9 mouse cellular contexts compared by ENCODE assay signal in genomic region chr5:98328848-98329624, GRCm38 (mm10). TPM values are rescaled to one million over a fixed set of nuclear protein-coding genes. Genes with fewer than 3 reads are reported as not detected.
DNase-seq lines count a peak whose midpoint lies in the region; ATAC-seq and TF ChIP-seq lines count a peak whose summit lies in the region.
"Had no signal": no experiment of that assay in that cellular context is flagged by ENCODE, and none has a peak within 500 bp of the region (broad histone marks: within the 10 kb centered on the region; RNA-seq: fewer than 3 reads in every experiment).

TSS of gene Cfap299 (plus strand) at chr5:98329304.

- no peak for TF ChIP-seq POLR2A in bone marrow, adult 2 months (IDR thresholded peaks at IDR 0.05; ENCODE audit: borderline replicate concordance, control insufficient read depth, low read depth, low read length)
- no peak for TF ChIP-seq POLR2A in embryonic fibroblast, embryonic 13.5 days (IDR thresholded peaks at IDR 0.05; ENCODE audit: low read depth, low read length)
- TF ChIP-seq POLR2A in myocyte (IDR thresholded peaks at IDR 0.05; ENCODE audit: insufficient read length, low read depth): no peak

- peak within 1 kb of the TSS; percentile 81 for H3K4me2 ChIP-seq in heart, embryonic 12.5 days
- H3K4me2 ChIP-seq in kidney, embryonic 16.5 days (replicated peaks; ENCODE audit: low read depth, low read length): peak within 1 kb of the TSS; percentile 62
- H3K4me2 ChIP-seq in myocyte (ENCODE audit: low read depth): peak within 1 kb of the TSS; percentile 81

- peak; percentile 76 for TF ChIP-seq CTCF in bone marrow, adult 2 months (IDR thresholded peaks at IDR 0.05; ENCODE audit: control insufficient read depth, insufficient read depth, low read length)
- peak; percentile 90 for TF ChIP-seq CTCF in embryonic fibroblast, embryonic 13.5 days (IDR thresholded peaks at IDR 0.05; ENCODE audit: borderline replicate concordance, insufficient read depth, low read length)

- no peaks in the 10 kb centered on the region for H3K4me1 ChIP-seq in bone marrow, adult 2 months (ENCODE audit: control insufficient read depth, insufficient read depth, low read length)
- H3K4me1 ChIP-seq in embryonic fibroblast, embryonic 13.5 days (ENCODE audit: control insufficient read depth, insufficient read depth, low read length): no peaks in the 10 kb centered on the region
- H3K4me1 ChIP-seq in heart, embryonic 12.5 days (replicated peaks): no peaks in the 10 kb centered on the region
- peaks cover 4% of the 10 kb centered on the region; the same call in 1 of the 2 replicates for H3K4me1 ChIP-seq in kidney, embryonic 16.5 days (ENCODE audit: insufficient read depth, low read length)

- H3ac ChIP-seq in myocyte (ENCODE audit: control insufficient read depth, insufficient read length): no peak within 1 kb of the TSS

- 2% methylated on average over 46 of the region's 46 CpGs for WGBS in bone marrow, adult 2 months
- WGBS in heart, embryonic 12.5 days: 3% methylated on average over 46 of the region's 46 CpGs
- WGBS in kidney, embryonic 16.5 days: 1% methylated on average over 46 of the region's 46 CpGs

- no peak within 1 kb of the TSS for H3K27ac ChIP-seq in bone marrow, adult 2 months (ENCODE audit: control insufficient read depth, insufficient read depth, low read depth, low read length, poor library complexity)
- H3K27ac ChIP-seq in embryonic fibroblast, embryonic 13.5 days (ENCODE audit: insufficient read depth, low read length): no peak within 1 kb of the TSS
- H3K27ac ChIP-seq in heart, embryonic 12.5 days (ENCODE audit: poor library complexity, severe bottlenecking): no peak within 1 kb of the TSS
- no peak within 1 kb of the TSS for H3K27ac ChIP-seq in kidney, embryonic 16.5 days (ENCODE audit: low read length)

- peak; percentile 13 for DNase-seq in 3134 (ENCODE audit: extremely low read depth, insufficient read length, low spot score)
- peak; percentile 70 for DNase-seq in liver
- peak; percentile 51 to 87 for DNase-seq in spleen, postnatal 4 days (ENCODE audit: low spot score in 2 of 2)

- H3K36me3 ChIP-seq in heart, embryonic 12.5 days: no peaks in the 10 kb centered on the region
- H3K36me3 ChIP-seq in kidney, embryonic 16.5 days (ENCODE audit: insufficient read depth, low read length): no peaks in the 10 kb centered on the region
- H3K36me3 ChIP-seq in myocyte (ENCODE audit: control insufficient read depth, insufficient read depth): no peaks in the 10 kb centered on the region
- H3K36me3 ChIP-seq: G1E had no signal

- H3K79me2 ChIP-seq in myocyte (ENCODE audit: control insufficient read depth, insufficient read depth): no peaks in the 10 kb centered on the region

- no peaks in the 10 kb centered on the region; the same call in 1 of the 2 replicates for H3K9me3 ChIP-seq in heart, embryonic 12.5 days (replicated peaks)
- H3K9me3 ChIP-seq in kidney, embryonic 16.5 days (ENCODE audit: low read length): no peaks in the 10 kb centered on the region

- H3K4me3 ChIP-seq in bone marrow, adult 2 months (replicated peaks; ENCODE audit: control insufficient read depth, low read depth, low read length): peak within 1 kb of the TSS; percentile 81
- H3K4me3 ChIP-seq in embryonic fibroblast, embryonic 13.5 days (ENCODE audit: insufficient read depth, low read length): peak within 1 kb of the TSS; percentile 51
- H3K4me3 ChIP-seq in heart, embryonic 12.5 days: peak within 1 kb of the TSS; percentile 82
- peak within 1 kb of the TSS; percentile 61 for H3K4me3 ChIP-seq in kidney, embryonic 16.5 days (ENCODE audit: low read length)
- H3K4me3 ChIP-seq in myocyte: peak within 1 kb of the TSS; percentile 29

- H3K27me3 ChIP-seq in heart, embryonic 12.5 days (replicated peaks): peaks cover 7% of the 10 kb centered on the region
- peaks cover 14% of the 10 kb centered on the region for H3K27me3 ChIP-seq in kidney, embryonic 16.5 days (ENCODE audit: insufficient read depth, low read length)
- no peaks in the 10 kb centered on the region for H3K27me3 ChIP-seq in myocyte (ENCODE audit: control insufficient read depth, insufficient read depth, insufficient read length)

- peak; percentile 87 for ATAC-seq in heart, embryonic 12.5 days (ENCODE audit: insufficient number of reproducible peaks, low FRiP score)
- peak; percentile 99 for ATAC-seq in kidney, embryonic 16.5 days (ENCODE audit: low FRiP score, low TSS enrichment)

- H3K9ac ChIP-seq in heart, embryonic 12.5 days: peak within 1 kb of the TSS; percentile 46
- peak within 1 kb of the TSS; percentile 14 for H3K9ac ChIP-seq in kidney, embryonic 16.5 days (replicated peaks; ENCODE audit: low read length)

TF ChIP-seq in myocyte, 11 proteins besides CTCF, POLR2A, EP300 and RAD21:
- TF ChIP-seq MYOG (IDR thresholded peaks at IDR 0.05; ENCODE audit: control insufficient read depth in 1 of 3, insufficient read depth in 1 of 3, insufficient read length in 2 of 3, low read depth in 2 of 3): peak in 2 of 3 experiments; percentile 11 to 25
- TF ChIP-seq POLR2AphosphoS2 (IDR thresholded peaks at IDR 0.05; ENCODE audit: insufficient read length, low read depth): no peak

RNA-seq across cellular contexts. Expression of gene Cfap299, which starts in this region (rescaled TPM):
- polyA plus RNA-seq in bone marrow, adult 2 months (2011; ENCODE audit: insufficient read depth, insufficient read length, low replicate concordance, missing spikeins): not detected in 2 replicates
- not detected in 2 replicates for polyA plus RNA-seq in embryonic fibroblast, embryonic 13.5 days (2011; ENCODE audit: insufficient read length, low read depth, missing spikeins)
- 0.37 TPM in 1 of 2 replicates, not detected in the other for polyA plus RNA-seq in heart, embryonic 12.5 days (2016; fragmentation: Nextera tagmentation; extraction: Ambion mirVana)
- 0.48 and 0.56 TPM in 2 replicates for polyA plus RNA-seq in kidney, embryonic 16.5 days (2015; fragmentation: Nextera tagmentation; extraction: Ambion mirVana)
- not detected for polyA plus RNA-seq in myocyte (2012; fragmentation: generic; extraction: Trizol)
- polyA plus RNA-seq: G1E had no signal

Comparison
In these comparisons a context has a peak if more than half of its experiments do, and no peak if none do; other contexts are left out.
1. Peak in ATAC-seq, H3K4me3 ChIP-seq, H3K9ac ChIP-seq and H3K4me2 ChIP-seq in heart, embryonic 12.5 days; RNA of the gene not detected or under 1 TPM.
2. Peak in ATAC-seq, H3K4me3 ChIP-seq, H3K9ac ChIP-seq and H3K4me2 ChIP-seq in kidney, embryonic 16.5 days; RNA of the gene not detected or under 1 TPM.
3. DNase-seq: peak in every context shown above with its lines; median percentile 70 in liver; 69 in spleen, postnatal 4 days; 13 in 3134.
4. H3K4me3 ChIP-seq: peak in every context shown above with its lines; median percentile 82 in heart, embryonic 12.5 days; 81 in bone marrow, adult 2 months; 61 in kidney, embryonic 16.5 days; 51 in embryonic fibroblast, embryonic 13.5 days; 29 in myocyte.